Mouse (Mus musculus) T-helper 1 cell (primary cell): ENCODE results near the gene 4932429P05Rik.

Experiments used
- in situ Hi-C: fragments of 300-600 bp; cut with MboI, MseI; formaldehyde crosslinking; loops from one replicate; pipeline ENCODE4 v1.15.1; 2025; ENCODE audit warnings: high pct_unique_total_duplicates

4932429P05Rik gene

GRCm38 (mm10) chrX:89751968-89752367 lies at the start of gene 4932429P05Rik:
Gene 4932429P05Rik (plus strand): TSS chrX:89752268.
- in situ Hi-C loops: no loop called here
